7 mouse cellular contexts compared by ENCODE assay signal in the genomic region with DNA sequence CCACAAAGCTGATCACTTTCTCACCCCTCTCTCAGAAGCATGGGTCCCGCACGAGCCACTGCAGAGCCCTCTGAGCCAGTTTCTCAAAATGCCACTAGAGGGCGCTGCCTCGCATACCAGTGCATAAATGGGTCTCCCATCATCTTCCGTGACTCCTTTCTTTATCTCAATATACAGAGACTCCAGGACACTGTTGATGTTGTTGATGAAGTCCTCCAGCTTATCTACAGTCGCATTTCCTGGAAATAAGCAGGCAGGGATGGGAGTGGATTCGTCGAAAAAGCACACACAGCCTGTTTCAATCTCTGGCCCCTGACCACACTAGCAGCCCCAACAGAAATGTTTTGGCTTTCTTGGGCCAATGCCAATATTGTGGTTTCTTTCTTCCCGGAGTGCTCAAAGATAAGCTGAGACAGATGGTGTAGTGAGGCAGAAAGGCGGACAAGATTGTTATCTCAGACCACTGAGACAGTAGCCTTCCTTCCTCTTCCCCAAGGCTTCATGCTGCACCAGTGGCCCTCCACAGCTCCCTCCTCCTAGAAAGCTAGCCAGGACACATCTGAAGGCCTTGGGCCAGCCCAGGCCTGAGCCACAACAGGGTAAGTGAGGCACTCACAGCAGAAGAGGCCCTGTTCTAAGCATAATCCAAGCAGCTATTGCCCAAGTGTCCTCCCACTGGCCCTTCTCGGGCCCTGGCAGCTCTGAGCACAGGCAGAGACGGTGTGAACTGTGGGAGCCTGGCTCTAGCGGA. TPM values are rescaled to one million over a fixed set of nuclear protein-coding genes. Genes with fewer than 3 reads are reported as not detected.
DNase-seq lines count a peak whose midpoint lies in the region; ATAC-seq lines count a peak whose summit lies in the region.

No protein-coding gene starts in this region.

- no peak overlapping the region for H3K4me2 ChIP-seq in limb, embryonic 11.5 days (ENCODE audit: low read depth, severe bottlenecking)
- no peak overlapping the region for H3K4me2 ChIP-seq in midbrain, embryonic 13.5 days (replicated peaks)

- H3K9ac ChIP-seq in limb, embryonic 11.5 days (ENCODE audit: low read length) = no peak overlapping the region; the same call in 1 of the 2 replicates
- H3K9ac ChIP-seq in midbrain, embryonic 13.5 days (replicated peaks) = no peak overlapping the region

- peak overlapping the region; percentile 65 for H3K27ac ChIP-seq in embryonic facial prominence, embryonic 10.5 days (replicated peaks)
- H3K27ac ChIP-seq in limb, embryonic 11.5 days (replicated peaks; ENCODE audit: low read depth, low read length) = 0 out of 2 replicates have a peak overlapping the region, but pooled peaks have one; percentile 36
- H3K27ac ChIP-seq in midbrain, embryonic 13.5 days = peak overlapping the region; percentile 61

- no peaks in the 10 kb centered on the region for H3K27me3 ChIP-seq in embryonic facial prominence, embryonic 10.5 days (replicated peaks; ENCODE audit: low read depth, poor library complexity, severe bottlenecking)
- H3K27me3 ChIP-seq in limb, embryonic 11.5 days (ENCODE audit: control insufficient read depth, insufficient read depth, low read length) = no peaks in the 10 kb centered on the region
- no peaks in the 10 kb centered on the region for H3K27me3 ChIP-seq in midbrain, embryonic 13.5 days

- H3K36me3 ChIP-seq in embryonic facial prominence, embryonic 10.5 days (replicated peaks) = peaks cover 55% of the 10 kb centered on the region
- H3K36me3 ChIP-seq in limb, embryonic 11.5 days (ENCODE audit: control insufficient read depth, insufficient read depth, low read length) = peaks cover 3% of the 10 kb centered on the region; the same call in 1 of the 2 replicates
- peaks cover 44% of the 10 kb centered on the region for H3K36me3 ChIP-seq in midbrain, embryonic 13.5 days

- WGBS in embryonic facial prominence, embryonic 10.5 days = 42% methylated on average over 13 of the region's 13 CpGs
- 42% methylated on average over 13 of the region's 13 CpGs for WGBS in limb, embryonic 11.5 days
- WGBS in midbrain, embryonic 13.5 days = 34% methylated on average over 13 of the region's 13 CpGs

- H3K4me1 ChIP-seq in embryonic facial prominence, embryonic 10.5 days = peaks cover 35% of the 10 kb centered on the region
- H3K4me1 ChIP-seq in limb, embryonic 11.5 days (ENCODE audit: control insufficient read depth, insufficient read depth, low read length) = peaks cover 2% of the 10 kb centered on the region; the same call in 1 of the 2 replicates
- peaks cover 24% of the 10 kb centered on the region for H3K4me1 ChIP-seq in midbrain, embryonic 13.5 days (replicated peaks)

- ATAC-seq in limb, embryonic 11.5 days (ENCODE audit: insufficient number of reproducible peaks, low FRiP score, low TSS enrichment, low read depth) = no peak
- peak; percentile 66 for ATAC-seq in midbrain, embryonic 13.5 days

- H3K4me3 ChIP-seq in embryonic facial prominence, embryonic 10.5 days = no peak overlapping the region
- no peak overlapping the region for H3K4me3 ChIP-seq in limb, embryonic 11.5 days (ENCODE audit: low read depth, low read length)
- H3K4me3 ChIP-seq in midbrain, embryonic 13.5 days (replicated peaks) = no peak overlapping the region

- no peaks in the 10 kb centered on the region for H3K9me3 ChIP-seq in embryonic facial prominence, embryonic 10.5 days
- H3K9me3 ChIP-seq in limb, embryonic 11.5 days (ENCODE audit: control insufficient read depth, low read length) = no peaks in the 10 kb centered on the region
- H3K9me3 ChIP-seq in midbrain, embryonic 13.5 days = no peaks in the 10 kb centered on the region

- peak; percentile 86 for DNase-seq in adrenal gland, postnatal 10 days
- peak; percentile 79 for DNase-seq in embryonic facial prominence, embryonic 10.5 days (ENCODE audit: low spot score)
- DNase-seq in heart, adult 11 months = peak; percentile 99
- DNase-seq in kidney, adult 11 months = peak; percentile 67
- peak; percentile 83 for DNase-seq in limb, embryonic 11.5 days (ENCODE audit: low spot score)
- peak; percentile 72 for DNase-seq in spleen, adult 12 weeks (ENCODE audit: low spot score)

RNA-seq across cellular contexts. Expression of a gene that starts 19.2 kb away (rescaled TPM):
- 10 to 100 TPM; 42.2 to 46.4 TPM for total RNA-seq in adrenal gland, postnatal 10 days (2021)
- polyA plus RNA-seq in embryonic facial prominence, embryonic 10.5 days (2016; fragmentation: Nextera tagmentation; extraction: Ambion mirVana) = 120 and 123 TPM in 2 replicates
- 124 and 127 TPM in 2 replicates for polyA plus RNA-seq in limb, embryonic 11.5 days (2014; fragmentation: Nextera tagmentation; extraction: Ambion mirVana)
- polyA plus RNA-seq in midbrain, embryonic 13.5 days (2015; fragmentation: Nextera tagmentation; extraction: Ambion mirVana) = 110 and 116 TPM in 2 replicates

RNA-seq across cellular contexts. Expression of a gene that starts 27.7 kb away (rescaled TPM):
- 1 to 10 TPM; 3.2 to 4.8 TPM for total RNA-seq in adrenal gland, postnatal 10 days (2021)
- polyA plus RNA-seq in embryonic facial prominence, embryonic 10.5 days (2016; fragmentation: Nextera tagmentation; extraction: Ambion mirVana) = 16.4 and 16.5 TPM in 2 replicates
- 15.2 and 16.0 TPM in 2 replicates for polyA plus RNA-seq in limb, embryonic 11.5 days (2014; fragmentation: Nextera tagmentation; extraction: Ambion mirVana)
- 6.2 and 6.9 TPM in 2 replicates for polyA plus RNA-seq in midbrain, embryonic 13.5 days (2015; fragmentation: Nextera tagmentation; extraction: Ambion mirVana)
